Mouse (Mus musculus): ENCODE data around the gene H1fnt.

H1fnt gene

GRCm38 (mm10) chr15:98257193-98257592, at the start of gene H1fnt:
Gene H1fnt, minus strand, starts transcription at chr15:98257293.
- in situ Hi-C loops (cut with MboI, MseI), result no loop called here

GRCm38 (mm10) chr15:98295628-98296551, 38.8 kb upstream of the H1fnt start, which contains the start of gene Zfp641:
Gene Zfp641, minus strand, starts transcription at chr15:98296161.
- in situ Hi-C loops (cut with MboI, MseI), result no loop called here

GRCm38 (mm10) chr15:98293651-98294050, 36.6 kb upstream of the H1fnt start:
- in situ Hi-C loops (cut with MboI, MseI), result no loop called here

GRCm38 (mm10) chr15:98288566-98288965, 31.5 kb upstream of the H1fnt start:
- in situ Hi-C loops (cut with MboI, MseI), result no loop called here

GRCm38 (mm10) chr15:98286418-98286817, 29.3 kb upstream of the H1fnt start:
- in situ Hi-C loops (cut with MboI, MseI), result no loop called here

- in situ Hi-C loops (cut with MboI, MseI), result no loop called here
These were observed 683 bp upstream of the H1fnt start for GRCm38 (mm10) chr15:98257776-98258175.

GRCm38 (mm10) chr15:98256271-98256670, 822 bp downstream of the H1fnt start:
- in situ Hi-C loops (cut with MboI, MseI), result no loop called here

- in situ Hi-C loops (cut with MboI, MseI), result no loop called here
These were observed 21.7 kb downstream of the H1fnt start for GRCm38 (mm10) chr15:98235442-98235841.

GRCm38 (mm10) chr15:98234350-98234749, 22.7 kb downstream of the H1fnt start, which contains the start of gene Olfr286:
Gene Olfr286, minus strand, starts transcription at chr15:98234450.
- in situ Hi-C loops (cut with MboI, MseI), result no loop called here

- in situ Hi-C loops (cut with MboI, MseI), result no loop called here
These were observed 31.0 kb downstream of the H1fnt start for GRCm38 (mm10) chr15:98226096-98226495.

- in situ Hi-C loops (cut with MboI, MseI), result no loop called here
These were observed 31.5 kb downstream of the H1fnt start for GRCm38 (mm10) chr15:98225610-98226009.

- in situ Hi-C loops (cut with MboI, MseI), result no loop called here
These were observed 34.7 kb downstream of the H1fnt start for GRCm38 (mm10) chr15:98222377-98222776.

GRCm38 (mm10) chr15:98220877-98221276, 36.2 kb downstream of the H1fnt start, which contains the start of the genes Gm44579 and Olfr287:
Gene Gm44579, minus strand, starts transcription at chr15:98220977.
Gene Olfr287, minus strand, starts transcription at chr15:98221056.
- in situ Hi-C loops (cut with MboI, MseI), result no loop called here

- in situ Hi-C loops (cut with MboI, MseI), result no loop called here
These were observed 43.0 kb downstream of the H1fnt start for GRCm38 (mm10) chr15:98214130-98214529.

GRCm38 (mm10) chr15:98213336-98213870, 43.7 kb downstream of the H1fnt start:
- in situ Hi-C loops (cut with MboI, MseI), result no loop called here

GRCm38 (mm10) chr15:98209676-98210075, 47.4 kb downstream of the H1fnt start:
- in situ Hi-C loops (cut with MboI, MseI), result no loop called here

Measured in T-helper 1 cell (primary cell).